Mouse (Mus musculus) spleen, embryonic (tissue): ENCODE data around the gene Btn1a1.

Experiments used
- CTCF ChIA-PET: fragments of 350-600 bp; sonication (Branson Sonifier 250); formaldehyde crosslinking; loops from one replicate; lab custom pipeline; 2022; lab: Charles Lee

The Btn1a1 gene

DNA sequence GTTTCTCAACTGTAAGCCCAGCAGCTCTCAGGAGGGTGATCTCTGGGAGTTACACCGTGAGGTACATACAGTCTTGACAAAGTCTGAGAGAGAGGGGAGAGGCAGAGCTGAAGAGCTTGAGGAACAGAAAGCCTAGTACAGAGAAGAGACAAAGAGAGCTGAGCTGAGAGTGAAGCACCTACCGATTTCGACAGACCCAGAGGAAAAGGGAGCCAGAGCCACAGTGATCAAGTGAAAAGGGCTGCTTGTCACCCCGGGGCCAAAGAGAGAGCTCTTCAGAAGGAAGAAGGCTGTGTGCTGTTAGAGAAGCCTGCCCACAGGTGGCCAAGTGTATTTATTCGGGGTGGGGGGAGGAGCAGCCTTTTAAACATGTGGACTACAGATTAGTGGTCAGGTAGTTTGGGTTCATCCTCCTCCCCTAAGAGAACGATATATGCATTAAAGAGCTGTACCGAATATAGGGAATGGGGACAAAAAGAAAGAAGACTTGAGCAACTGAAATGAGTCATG lies at the start of gene Btn1a1:
Gene Btn1a1 (minus strand): TSS at position 302 of the 510 bp plus-strand sequence.
- CTCF ChIA-PET = interaction anchor here (0.5 kb wide), 1 partner anchor 17 kb away, joined by 3 read pairs; no protein-coding TSS in a partner anchor

DNA sequence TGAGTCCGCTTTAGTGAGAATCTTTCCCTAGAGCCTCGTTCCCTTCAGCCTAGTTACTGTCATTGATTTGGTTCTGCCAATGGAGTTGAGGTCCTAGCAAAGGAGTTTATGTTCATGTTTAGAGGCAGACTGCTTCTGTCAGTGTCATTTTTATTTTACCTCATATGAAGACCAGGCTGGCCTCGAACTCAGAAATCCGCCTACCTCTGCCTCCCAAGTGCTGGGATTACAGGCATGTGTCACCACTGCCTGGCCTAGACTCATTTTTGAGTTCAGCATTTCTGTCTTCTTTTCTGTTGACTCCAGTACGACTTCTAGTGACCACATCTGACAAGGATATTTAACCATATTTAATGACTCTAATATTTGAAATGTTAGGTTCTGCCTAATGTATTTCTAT lies 49.6 kb upstream of the Btn1a1 start:
- CTCF ChIA-PET = interaction anchor here (0.6 kb wide), 1 partner anchor 79 kb away, joined by 5 read pairs; no protein-coding TSS in a partner anchor

DNA sequence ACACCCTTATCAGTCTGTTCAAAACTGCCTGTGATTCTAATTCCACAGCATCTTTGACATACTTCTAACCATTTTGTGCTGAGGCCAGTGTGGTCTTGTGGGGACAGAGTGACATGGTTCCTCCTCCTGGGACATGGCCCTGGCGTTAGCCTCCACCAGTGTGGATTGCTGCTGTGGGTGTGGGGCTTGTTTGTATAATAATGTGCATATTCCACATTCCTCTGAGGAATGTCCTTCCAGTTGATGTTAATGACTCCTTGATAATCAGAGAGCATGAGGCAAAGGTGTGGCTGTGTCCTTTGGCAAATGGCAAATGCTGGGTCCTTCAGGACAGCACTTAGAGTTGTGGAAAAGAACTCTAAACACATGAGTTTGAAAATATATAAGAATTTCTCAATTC lies 47.8 kb upstream of the Btn1a1 start:
- CTCF ChIA-PET = no interaction called here

DNA sequence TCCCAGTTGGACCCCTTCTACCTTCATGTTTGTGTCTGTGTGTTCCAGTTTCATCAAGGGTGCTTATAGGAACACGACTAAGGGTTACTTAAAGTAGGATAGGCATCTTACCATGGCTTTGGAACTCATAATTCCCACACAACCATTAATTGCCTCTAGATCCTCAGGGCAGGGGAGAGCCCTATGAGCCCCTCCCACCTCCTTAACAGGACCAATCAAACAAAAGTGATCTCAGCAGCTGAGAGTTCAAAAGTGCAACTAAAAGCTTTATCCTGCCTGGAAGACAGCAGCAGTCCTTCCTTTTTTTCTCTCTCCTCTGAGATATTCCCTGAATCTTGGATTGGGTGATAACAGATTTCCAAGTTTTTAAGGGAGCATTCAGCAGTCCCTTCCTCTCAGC lies 44.4 kb upstream of the Btn1a1 start:
- CTCF ChIA-PET = no interaction called here

DNA sequence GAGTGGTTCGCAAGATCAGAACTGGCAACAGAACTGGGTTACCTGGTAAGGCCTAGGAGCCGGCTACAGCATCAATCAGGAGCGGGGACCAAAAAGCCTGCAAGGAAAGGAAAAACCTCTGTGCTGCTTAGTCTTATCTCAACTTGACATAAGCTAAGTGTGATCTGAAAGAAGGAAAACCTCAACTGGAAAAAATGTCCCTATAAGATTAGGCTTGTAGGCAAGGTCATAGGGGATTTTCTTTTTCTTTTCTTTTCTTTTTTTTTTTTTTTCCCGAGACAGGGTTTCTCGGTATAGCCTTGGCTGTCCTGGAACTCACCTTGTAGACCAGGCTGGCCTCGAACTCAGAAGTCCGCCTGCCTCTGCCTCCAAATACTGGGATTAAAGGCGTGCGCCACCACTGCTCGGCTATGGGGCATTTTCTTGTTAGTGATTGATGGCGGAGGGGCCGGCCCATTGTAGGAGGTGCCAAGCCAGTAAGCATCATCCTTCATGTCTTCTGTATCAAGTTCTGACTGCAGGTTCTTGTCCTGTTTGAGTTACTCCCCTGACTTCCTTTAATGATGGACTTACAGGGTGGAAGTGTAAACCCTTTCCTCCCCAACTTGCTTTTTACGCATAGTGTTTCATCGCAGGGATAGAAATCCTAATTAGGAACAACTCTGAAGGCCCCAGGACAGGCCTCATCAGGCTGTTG lies 41.3 kb upstream of the Btn1a1 start:
- CTCF ChIA-PET = no interaction called here

DNA sequence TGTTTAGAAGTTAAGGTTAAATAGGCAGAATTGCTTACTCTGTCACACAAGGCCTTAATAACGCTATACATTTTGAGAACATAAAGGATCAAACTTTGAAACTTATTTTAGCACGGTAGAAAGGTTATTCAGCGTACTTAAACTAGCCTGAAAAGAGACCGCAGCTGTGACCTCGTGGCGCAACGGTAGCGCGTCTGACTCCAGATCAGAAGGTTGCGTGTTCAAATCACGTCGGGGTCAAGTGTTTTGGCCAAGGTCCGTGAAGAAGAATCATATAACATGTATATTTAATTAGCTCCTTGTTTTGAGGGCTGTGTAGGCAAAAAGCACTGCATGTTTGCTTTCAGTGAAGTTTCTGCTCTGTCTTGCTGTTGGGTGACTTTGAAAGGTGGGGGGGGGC lies 40.6 kb upstream of the Btn1a1 start:
- CTCF ChIA-PET = no interaction called here

DNA sequence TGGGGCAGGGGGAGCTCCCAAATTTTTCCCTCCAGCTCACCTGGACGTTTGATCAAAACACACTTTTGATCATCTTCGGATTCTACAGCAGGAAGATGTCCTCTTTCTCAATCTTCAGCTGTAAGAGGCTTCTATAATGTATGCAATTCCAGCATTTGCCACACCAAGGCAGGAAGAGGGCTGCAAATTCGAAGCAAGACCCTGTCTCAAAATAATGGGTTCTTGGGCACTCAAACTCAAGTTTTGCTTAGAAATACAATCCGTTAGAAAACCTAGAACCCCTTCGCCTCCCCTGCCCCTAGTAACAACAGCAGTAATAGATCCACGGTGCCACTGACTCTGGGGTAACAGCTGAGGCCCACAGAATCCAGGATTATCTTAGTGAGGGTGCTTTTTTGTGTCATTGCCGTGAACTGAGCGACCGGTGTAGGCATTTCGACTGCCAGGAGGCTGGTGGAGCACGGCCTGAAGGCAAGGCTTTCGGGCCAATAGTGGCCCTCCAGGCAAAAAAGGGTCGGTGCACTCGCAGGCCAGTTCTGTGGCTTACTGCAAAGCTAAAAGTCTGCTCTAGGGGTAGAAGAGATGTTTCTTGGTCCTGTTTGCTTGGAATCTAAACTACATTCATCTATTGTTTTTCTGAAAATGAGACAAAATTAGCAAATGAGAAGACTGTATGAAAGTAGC lies 40.1 kb upstream of the Btn1a1 start:
- CTCF ChIA-PET = no interaction called here

DNA sequence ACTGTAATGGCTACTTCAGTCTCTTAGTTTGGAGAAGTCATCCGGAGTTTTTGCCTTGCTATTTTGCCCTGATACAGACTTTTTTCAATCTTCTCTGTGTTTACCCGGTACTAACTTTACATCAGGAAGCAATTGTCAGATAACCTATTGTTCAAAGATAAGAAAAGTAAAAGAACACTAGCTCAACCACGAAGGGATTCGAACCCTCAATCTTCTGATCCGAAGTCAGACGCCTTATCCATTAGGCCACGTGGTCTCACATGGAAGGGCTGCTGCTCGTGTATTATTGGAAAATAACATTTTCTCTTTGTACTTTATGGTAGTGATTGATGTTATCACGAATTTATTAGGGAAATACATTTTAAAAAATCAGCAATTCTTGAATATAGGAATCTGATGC lies 38.1 kb upstream of the Btn1a1 start:
- CTCF ChIA-PET = no interaction called here

DNA sequence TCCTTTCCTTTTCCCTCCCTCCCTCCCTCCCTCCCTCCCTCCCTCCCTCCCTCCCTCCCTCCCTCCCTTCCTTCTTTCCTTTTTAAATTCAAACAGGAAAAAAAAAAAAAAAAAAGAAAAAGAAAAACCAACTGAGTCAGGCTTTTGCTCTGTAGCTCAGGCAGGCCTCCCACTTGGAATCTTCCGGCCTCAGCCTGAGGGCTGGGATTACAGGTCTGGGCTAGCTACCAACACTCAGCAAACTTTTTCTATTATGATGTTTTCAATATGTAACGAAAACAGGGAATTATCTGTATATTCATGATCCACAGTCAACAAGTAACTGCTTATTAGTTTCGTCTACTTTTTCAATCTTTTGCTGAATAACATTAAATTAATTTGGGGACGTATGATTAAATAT lies 37.2 kb upstream of the Btn1a1 start:
- CTCF ChIA-PET = interaction anchor here (0.7 kb wide), 1 partner anchor 1559 kb away, joined by 7 read pairs; no protein-coding TSS in a partner anchor

DNA sequence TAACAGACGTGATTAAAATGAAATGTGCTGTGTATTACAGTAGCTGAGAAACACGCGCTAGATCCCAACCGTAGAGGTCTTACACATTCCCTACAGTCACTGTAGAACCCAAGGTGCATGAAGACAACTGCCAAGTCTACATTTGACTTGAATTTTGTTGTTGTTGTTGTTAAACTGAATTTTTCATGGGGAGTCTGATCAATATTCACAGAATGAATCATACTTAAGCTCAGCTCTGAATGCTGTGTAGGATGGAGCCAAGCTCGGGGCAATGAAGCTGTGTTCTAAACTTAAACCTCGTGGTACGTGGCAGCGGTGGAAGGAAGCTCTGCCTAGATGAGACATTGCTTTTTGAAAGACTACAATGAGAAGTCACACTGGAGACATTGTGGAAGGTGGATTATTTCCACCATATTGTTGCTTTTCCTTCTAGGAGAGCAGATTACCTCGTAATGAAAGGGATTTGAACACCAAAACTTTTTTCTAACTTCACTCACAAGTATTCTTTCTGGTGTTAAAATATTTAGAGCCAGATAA lies 36.4 kb upstream of the Btn1a1 start:
- CTCF ChIA-PET = interaction anchor here (0.7 kb wide), 1 partner anchor 1558 kb away, joined by 7 read pairs; no protein-coding TSS in a partner anchor

DNA sequence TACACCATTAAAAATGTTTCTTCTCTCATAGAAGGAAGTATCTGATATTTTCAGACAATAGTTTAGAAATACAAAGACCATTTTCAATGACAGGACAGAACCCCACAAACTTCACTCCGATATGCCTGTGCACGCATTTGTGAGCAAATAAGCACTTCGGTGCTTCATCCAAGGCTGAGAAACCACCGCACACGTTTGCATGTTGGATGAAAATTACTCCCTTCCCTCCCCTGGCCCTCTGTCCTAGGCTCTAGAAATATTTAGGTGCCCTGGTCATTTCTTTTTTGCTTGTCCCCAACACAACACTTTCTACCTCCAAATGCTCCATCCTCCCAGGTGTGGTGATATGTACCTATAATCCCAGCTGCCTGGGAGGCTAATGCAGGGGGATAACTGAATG lies 35.8 kb upstream of the Btn1a1 start:
- CTCF ChIA-PET = no interaction called here

DNA sequence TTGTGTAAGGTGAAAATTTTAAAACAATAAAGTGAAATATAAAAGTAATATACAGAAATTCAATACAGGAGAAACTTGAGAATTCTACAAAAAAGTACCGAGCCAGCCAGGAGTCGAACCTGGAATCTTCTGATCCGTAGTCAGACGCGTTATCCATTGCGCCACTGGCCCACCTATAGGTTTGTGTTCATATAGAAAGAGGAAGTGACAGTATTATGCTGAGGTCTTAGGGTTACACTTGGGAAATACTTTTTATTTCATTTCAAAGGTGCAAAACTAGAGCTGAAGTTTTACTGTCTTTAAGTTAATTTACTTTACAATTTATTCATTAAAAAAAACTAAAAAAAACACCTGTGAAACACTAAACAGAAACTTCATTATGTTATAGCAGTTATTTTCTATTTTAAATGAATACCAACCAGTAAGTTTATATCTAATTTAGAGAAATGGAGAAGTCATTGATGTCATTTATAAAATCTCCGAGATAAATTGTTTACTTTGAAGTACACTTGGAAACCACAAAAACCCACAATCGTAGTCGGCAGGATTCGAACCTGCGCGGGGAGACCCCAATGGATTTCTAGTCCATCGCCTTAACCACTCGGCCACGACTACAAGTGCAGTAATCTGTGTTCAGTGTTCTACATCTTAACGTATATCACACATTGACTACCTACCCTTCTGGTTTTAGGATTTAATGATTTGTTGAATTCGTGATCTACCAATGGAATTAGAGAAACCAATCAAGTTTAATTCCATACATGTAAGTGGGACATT lies 34.9 kb upstream of the Btn1a1 start:
- CTCF ChIA-PET = no interaction called here

DNA sequence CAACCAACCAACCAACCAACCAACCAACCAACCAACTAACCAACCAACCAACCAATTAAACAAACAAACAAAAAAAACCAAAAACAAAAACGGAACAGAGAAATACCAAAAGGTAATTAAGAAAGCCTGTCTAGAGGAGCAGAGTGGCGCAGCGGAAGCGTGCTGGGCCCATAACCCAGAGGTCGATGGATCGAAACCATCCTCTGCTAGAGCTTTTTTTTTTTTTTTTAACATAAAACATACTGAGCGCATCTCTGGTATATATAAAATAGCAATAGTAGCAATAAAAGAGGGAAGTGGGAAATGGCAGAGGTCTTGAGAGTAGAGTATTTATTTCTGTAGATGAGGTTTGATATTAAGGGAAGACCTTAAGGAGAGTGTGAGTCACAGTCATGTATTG lies 34.2 kb upstream of the Btn1a1 start:
- CTCF ChIA-PET = interaction anchor here (0.6 to 0.7 kb wide), 2 partner anchors 175 to 1729 kb away, joined by 3 to 6 read pairs; no protein-coding TSS in a partner anchor

DNA sequence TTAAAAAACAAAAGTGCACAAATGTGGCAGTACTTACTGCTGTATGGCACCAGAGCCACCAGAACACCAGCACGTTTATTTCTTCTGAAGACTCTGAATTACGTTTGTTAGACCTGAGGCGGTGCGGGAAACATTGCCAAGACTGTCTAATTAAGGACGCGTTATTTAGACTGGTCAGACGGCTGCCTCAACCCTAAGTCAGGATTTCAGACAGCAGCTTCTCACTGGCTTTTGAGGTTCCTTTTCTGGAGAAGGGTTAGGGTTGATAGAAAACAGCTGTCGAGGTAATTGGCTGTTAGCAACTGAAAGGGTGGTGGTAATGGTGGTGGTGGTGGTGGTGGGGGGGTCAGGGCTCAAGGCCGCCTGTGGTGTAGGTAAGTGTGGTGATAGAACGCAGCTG lies 33.0 kb upstream of the Btn1a1 start:
- CTCF ChIA-PET = no interaction called here

DNA sequence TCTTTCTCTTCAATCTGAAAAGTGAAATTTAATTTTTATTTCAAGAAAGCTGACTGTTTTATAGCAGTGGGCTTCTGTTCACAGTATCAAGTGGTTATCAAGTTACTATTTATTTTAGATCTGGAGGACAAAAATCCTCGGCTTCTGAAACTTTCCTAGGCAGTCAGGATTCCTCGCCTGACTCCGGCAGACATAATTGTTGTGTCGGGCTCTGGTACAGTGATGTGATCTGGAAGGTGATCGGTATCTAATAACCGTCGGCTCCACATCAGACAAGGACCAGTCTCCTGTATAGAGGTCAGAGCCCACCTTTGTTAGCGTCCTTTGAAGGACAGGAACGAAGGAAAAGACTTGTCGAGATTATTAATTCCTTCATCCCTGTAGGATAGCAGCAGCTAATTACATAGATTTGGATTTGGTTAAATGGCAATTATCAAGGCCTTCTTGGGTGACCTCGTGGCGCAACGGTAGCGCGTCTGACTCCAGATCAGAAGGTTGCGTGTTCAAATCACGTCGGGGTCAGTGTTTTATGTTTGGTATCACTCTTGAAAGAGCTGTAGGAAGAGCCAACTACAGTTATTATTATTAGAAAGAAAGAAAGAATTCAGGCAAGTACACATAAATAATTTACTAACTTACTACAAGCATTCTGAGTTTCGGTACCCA lies 32.1 kb upstream of the Btn1a1 start:
- CTCF ChIA-PET = no interaction called here

DNA sequence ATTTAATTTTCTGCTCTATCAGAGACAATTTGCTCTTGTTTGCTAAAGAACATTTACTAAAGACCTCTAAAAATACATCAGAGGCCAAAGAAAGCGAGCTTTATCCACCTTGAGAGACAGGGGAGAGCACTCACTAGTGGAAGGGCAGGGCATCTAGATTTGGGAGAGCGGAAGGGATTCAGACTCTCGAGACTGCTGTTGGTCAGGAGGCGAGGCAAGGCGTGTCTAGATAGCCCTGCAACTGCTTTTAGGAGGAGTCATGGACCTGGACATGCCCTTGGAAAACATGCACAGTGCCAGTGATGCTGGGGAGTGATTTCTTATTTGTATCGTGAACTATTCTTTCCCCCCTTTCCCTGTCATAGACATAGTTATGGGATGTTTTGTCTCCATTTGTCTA lies 29.8 kb upstream of the Btn1a1 start:
- CTCF ChIA-PET = no interaction called here

DNA sequence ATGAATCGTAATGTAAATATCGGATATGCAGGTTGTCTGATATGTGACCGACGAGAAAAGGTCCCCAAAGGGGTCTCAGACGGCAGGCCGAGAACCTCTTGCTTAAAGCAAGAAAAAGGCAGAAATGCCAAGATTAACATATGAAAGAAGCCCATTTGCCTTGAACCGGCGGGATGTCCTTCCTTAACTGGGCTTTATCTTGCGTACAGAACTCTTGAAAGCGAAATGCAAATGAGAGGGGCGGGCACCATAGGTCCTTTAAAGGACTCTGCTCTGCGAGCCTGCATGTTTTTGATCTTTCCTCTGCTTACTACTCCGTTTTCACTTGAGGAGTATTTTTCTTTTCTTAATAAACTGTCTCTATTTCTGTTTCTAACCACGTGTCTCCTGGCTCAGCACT lies 26.3 kb upstream of the Btn1a1 start:
- CTCF ChIA-PET = interaction anchor here (1.0 kb wide), 1 partner anchor 39 kb away, joined by 3 read pairs; no protein-coding TSS in a partner anchor

DNA sequence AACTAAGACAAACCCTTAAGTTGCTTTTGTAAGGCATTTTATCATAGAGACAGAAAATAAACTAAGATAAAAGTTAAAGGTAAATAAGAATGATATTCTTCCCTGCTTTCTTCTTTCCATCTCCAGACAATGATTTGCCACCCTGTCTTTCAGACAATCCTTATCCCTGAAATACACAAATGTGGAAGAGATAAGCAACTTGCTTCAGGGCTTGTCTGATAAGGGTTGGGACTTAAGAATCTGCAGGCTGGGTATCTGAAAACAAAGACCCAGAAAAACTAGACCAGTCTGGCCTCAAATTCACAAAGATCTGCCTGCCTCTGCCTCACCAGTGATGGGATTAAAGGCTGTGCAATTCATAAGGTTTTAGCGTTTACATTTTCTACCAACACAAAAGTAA lies 25.6 kb upstream of the Btn1a1 start:
- CTCF ChIA-PET = no interaction called here

DNA sequence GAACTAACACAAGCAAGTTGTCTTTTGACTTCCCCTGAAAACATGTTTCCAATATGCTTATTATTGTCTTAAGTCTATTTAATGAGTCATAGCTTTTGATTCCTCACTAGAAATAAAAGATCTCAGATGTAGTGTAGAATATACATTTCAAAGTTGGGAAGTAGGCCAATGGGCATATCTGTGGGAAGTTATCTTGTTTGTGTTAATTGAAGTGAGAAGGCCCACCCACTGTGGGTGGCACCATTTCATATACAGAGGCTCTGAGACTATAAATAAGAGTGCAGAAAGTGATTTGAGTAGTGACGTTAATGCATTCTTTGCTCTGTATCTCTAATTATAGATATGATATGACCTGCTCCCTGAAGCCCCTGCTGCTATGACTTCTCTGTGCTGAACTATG lies 25.2 kb upstream of the Btn1a1 start:
- CTCF ChIA-PET = no interaction called here

DNA sequence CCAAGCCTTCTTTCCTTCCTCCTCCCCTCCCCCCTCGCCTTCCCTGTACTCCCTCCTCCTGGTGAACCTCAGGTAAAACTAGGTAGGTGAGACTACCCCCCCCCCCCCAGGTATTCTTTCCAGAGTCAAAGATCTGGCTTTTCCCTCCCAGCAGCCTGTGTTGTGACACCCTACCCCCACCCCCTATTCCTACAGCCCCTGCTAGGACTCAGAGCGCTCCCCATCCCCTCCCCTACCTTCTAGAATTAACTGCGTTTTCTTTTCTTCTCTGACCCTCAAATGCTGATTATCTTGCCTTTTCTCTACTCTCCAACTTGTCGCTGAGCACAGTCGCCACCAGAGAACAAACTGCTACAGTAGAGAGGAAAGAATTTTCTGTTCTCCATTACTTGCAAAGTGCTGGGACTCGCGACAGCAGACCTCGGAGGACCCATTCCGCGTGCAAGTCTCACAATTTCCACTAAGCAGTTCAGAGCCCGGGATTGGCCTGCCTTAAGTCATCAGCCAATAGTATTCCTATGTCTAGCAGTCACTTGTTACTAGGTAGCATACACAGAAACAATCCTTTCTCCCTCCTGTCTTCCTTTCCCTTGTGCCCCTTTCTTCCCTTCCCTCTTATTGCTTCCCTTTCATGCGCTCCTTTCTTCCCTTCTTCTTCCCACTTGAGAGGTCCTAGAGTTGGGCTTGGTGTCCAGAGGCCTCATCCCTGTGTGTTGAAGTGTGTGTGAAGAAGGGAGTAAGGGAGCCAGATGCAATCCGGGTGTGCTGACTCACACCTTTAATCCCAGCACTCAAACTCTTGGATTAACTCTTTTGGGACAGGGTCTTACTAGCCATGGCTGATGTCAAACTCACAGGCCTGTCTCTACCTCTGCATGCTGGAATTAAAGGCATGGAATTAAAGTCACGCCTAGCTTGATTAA lies 23.0 kb upstream of the Btn1a1 start, which contains the start of gene Btn2a2:
Gene Btn2a2 (minus strand): TSS at position 458 of the 923 bp plus-strand sequence.
- CTCF ChIA-PET = no interaction called here
